Mouse (Mus musculus): ENCODE measurements at regions not wholly inside any gene's neighbourhood (a gene's known extent, or its start where the extent isn't known, plus 50 kb on each side); places are given as distances from the start of the nearest gene placed in this dataset.

DNA sequence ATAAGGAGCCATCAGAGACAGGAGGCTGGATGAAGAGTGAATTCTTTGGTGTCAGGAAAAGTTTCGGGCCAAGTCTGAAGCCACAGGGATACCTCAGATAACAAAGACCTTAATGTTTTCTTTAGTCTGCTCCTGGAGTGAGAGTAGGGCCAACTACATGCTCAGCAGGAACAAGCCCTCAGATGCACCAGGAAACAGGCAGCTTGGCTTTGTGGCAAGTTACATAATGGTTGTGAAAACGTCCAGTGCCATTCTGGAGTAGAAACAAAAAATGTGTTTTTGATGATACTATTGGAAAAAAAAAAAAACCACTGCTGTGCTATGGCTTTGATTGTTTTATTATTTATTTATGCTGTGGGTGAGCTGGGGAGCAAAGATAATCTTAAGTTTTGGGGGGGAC lies 452.2 kb upstream of the Mon1b start:
- DNase-seq (ENCODE audit: low read depth), result no peak

- DNase-seq (ENCODE audit: low read depth), result no peak
These were observed 444.9 kb upstream of the Mon1b start for GRCm38 (mm10) chr8:113190537-113190936.

DNA sequence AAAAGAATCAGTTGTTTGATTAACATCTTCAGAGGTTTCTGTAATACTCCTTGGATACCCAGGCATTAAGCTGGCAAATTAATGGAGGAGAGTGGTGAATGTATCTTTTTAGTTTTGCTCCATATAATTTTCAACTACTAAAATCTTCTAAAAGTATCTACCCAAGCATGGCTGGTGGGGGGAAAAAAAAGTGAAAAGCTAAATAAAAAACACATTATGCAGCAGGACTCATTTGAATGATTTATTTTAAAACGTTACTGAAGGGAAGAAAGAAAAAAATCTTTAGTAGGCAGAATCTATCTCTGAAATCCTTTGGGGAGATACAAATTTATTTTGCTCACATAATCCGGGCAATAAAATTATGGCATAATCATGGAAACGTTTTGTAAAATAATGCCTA lies 443.9 kb upstream of the Mon1b start:
- no peak for DNase-seq (ENCODE audit: low read depth)

Data from NIH3T3 (cell line).